Mouse (Mus musculus) layer of hippocampus, postnatal 25 days (tissue): ENCODE data around the gene Kcnj6. TPM values are rescaled to one million over a fixed set of nuclear protein-coding genes. Genes with fewer than 3 reads are reported as not detected.

Experiments used
- DNase-seq, 2 experiments: peaks; one replicate each; pipeline ENCODE4 v3.0.0; 2022; ENCODE audit warnings: mixed read lengths in 2 of 2, low spot score in 1 of 2; ENCODE audit errors: extremely low spot score in 1 of 2
- total RNA-seq, 2 experiments: library from RNA; stranded (reverse); gene quantifications; 2 replicates each; pipeline ENCODE4 v1.2.3; 2021

Kcnj6 gene
- 100 to 1,000 TPM in 1 of 2 experiments, 10 to 100 TPM in 1; 99.2 to 128 TPM for total RNA-seq

- DNase-seq = peak; percentile 67 to 78
Observed at GRCm38 (mm10) chr16:94997340-94997849, at the start of gene Kcnj6. Kcnj6 (minus strand) TSS chr16:94997701.

GRCm38 (mm10) chr16:95009937-95010336 lies 12.4 kb upstream of the Kcnj6 start:
- DNase-seq = no peak

GRCm38 (mm10) chr16:95004599-95004998 lies 7.1 kb upstream of the Kcnj6 start:
- no peak for DNase-seq

DNA sequence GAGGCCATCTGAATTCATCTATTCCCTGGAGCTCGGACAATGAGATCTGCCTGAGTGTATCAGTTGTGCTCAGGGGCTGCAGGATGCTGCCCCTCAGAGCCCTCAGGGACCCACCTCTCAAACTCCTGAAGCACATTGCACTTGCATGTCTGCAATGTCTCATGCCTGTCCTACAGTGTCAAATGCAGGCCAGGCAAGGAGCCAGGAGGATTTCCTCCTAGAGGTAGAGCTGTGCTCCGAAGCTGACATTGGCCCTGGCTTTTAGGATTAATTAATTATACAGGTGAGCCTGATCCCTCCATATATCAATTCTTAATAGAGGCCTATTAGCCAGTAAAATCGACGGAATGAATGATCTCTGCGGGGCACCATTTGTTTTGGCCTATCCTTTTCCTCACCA lies 2.0 kb upstream of the Kcnj6 start:
- no peak for DNase-seq

- no peak for DNase-seq
Observed at GRCm38 (mm10) chr16:94999019-94999418, 1.5 kb upstream of the Kcnj6 start.

DNA sequence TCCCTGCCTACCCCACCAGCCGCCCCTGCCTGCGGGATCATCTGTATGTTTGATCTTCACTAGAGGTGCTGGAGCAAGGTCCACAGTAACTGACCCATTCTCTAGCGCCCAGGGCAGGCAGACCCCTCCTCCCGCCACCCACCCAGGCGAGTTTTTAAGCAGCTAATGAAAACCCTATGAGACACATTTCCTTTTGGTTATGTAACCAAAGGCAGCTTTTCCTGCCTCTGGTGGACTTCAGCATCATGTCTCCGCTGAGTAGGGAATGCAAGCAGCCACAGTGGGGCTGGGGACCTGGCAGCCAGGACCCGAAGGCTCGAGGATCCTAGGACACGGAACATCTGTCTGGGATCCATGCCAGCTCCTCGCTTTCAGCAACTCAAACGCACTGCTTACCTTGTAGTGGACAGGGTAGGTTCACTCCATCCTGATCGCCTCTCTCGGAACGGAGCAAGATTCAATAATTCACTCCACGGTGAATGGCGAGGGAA lies 665 bp downstream of the Kcnj6 start:
- peak; percentile 43 to 47 for DNase-seq

- peak; percentile 25 to 40 for DNase-seq
Observed at GRCm38 (mm10) chr16:94995542-94996131, 1.9 kb downstream of the Kcnj6 start.

- no peak for DNase-seq
Observed at GRCm38 (mm10) chr16:94994924-94995323, 2.6 kb downstream of the Kcnj6 start.

DNA sequence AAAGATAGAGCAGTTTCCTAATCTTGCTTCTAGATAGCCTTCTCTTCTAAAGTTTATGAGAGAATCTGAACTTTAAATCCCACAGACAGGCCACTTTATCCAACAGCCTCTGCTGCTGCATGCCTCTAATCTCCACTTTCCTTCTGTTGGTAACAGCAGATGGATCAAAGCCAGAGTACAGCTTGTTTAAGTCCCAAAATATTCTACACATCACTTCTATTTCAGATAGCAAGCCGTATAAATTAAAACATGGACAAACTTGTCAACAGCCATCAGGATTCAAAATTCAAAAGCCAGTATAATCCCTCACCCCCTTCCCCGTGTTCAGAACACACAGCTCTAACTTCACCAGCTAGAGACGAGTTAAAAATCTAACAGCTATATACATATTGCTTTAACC lies 3.4 kb downstream of the Kcnj6 start:
- no peak for DNase-seq

- no peak for DNase-seq
Observed at GRCm38 (mm10) chr16:94990114-94990513, 7.4 kb downstream of the Kcnj6 start.

- DNase-seq = no peak
Observed at GRCm38 (mm10) chr16:94986731-94987130, 10.8 kb downstream of the Kcnj6 start.

DNA sequence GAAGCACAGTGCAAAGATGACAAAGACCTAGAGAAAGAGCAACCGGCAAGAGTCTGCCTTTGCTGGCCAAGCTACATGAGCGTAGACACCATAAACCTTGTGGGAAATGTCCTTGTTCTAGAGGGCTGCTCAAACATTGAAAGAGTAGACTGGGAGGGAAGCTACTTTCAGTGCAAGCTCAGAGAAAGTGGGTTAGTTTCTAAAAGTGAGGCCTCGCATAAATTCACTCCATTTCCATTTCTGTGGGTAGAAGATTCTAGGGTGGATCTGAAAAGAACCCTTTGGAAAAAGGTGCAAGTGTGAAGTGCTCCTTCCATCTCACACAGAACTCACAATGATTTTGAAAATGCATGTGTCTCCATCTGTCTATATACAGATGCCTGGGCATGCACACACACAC lies 13.2 kb downstream of the Kcnj6 start:
- no peak for DNase-seq

- DNase-seq = no peak
Observed at GRCm38 (mm10) chr16:94980374-94980773, 17.1 kb downstream of the Kcnj6 start.

GRCm38 (mm10) chr16:94979499-94979898 lies 18.0 kb downstream of the Kcnj6 start:
- DNase-seq = no peak

DNA sequence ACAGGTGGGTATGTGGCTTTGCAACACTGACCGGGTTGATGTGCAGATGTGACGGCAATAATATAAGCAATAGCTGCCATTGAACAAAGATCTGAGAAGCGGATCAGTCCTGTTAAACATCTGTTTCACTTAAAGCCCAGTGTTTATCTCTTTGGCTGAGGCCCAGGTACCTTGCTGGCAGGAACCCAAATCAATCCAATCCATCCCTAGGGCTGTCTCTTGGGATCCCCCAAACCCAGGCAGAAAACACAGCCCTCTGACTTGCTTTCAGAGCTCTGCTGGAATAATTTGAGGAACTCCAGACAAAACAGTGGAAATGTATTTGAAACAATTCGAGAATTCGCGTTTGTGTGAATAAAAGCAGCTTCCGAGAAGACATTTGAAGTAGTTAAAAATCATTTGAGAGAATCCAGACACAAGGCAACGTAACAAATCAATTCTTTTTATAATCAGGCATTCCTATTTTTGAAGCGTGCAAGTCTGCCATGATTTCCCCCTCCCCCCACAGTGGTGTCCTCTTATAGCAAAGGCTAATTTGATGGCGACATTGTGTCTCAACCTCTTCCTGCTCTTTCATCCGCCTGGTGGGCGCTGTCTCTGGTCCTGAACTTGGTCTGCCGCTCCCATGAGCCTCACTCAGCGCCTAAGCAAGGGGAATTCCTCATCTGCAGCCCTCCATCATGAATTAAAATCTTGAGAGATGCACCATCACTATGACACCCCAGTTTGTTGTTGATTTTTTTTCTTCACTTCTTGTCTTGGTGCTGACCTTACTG lies 25.2 kb downstream of the Kcnj6 start:
- DNase-seq = no peak

DNA sequence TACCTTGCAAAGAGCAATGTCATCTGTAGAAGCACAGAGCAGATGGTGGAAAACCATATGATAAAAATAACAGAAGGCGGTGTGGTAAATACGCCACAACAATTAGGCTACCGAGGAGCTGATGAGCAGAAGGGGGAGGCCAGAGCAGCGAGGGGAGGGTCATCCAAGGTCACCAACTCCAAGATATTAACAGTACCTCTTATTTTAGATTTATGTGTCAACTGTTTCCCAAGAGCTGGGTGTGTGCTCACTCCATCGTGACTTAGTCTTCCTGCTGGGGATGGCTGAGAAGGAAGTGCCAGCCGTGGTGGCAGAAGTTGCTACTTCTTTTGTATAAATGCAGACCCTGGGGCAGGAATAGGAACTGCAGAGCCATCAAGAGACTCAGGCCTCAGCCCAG lies 28.6 kb downstream of the Kcnj6 start:
- DNase-seq = no peak

DNA sequence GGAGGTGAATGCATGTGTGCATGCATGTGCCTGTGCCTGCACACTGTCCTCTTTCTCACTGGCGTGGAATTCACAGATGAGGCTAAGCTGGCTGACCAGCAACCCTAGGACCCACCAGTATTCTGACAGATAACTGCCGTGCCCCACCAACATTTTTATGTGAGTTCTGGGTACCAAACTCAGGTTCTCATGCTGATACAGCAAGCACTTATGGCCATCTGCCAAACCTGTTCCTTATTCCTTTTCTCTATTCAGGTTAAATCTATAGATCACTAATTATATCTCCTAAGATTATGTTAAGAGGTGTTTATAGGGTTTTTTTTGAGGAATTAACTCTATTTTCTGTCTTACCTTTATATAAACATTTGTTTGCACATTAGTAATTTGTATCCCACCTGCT lies 29.0 kb downstream of the Kcnj6 start:
- DNase-seq = no peak

- peak in 1 of 2 experiments; percentile 16 for DNase-seq
Observed at GRCm38 (mm10) chr16:94957156-94957828, 40.2 kb downstream of the Kcnj6 start.

GRCm38 (mm10) chr16:94956410-94956809 lies 41.1 kb downstream of the Kcnj6 start:
- DNase-seq = no peak

- DNase-seq = no peak
Observed at GRCm38 (mm10) chr16:94953294-94953693, 44.2 kb downstream of the Kcnj6 start.

DNA sequence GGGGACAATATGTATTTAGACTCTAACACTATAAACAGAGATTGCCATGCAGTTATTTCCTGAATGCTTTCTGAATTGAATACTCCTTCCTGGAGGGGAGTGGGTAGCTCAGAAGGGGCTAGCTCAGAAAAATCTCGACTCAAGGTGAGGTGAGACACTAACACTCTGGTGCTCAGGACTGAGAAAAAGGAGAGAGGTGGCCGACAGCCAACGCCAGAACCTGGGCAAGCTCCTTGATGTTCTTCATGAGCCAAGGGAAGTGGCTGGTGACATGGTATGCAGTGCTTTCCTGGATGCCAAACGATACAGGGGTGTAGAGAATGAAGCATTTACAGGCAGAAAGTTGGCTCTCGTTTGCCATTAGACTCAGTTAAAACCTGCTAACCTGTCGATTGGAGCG lies 48.3 kb downstream of the Kcnj6 start:
- DNase-seq = no peak
